Mouse (Mus musculus): Measurements from ENCODE around the gene Batf.

DNA sequence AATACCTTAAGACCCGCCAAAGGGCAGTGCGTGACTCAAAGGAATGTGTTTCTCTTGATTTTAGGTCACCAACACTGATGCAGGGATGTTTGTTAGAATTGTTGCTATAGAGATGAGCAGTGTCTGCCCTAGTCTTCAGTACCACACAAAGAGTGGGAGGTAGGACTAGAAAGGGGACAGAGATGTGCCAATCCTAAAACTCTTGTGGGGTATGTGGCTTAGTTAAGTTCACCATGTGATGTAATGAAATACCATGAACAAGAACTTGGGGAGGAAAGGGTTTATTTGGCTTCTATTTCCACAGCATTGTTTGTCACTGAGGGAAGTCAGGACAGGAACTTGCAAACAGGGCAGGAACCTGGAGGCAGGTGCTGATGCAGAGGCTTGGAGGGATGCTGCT, 26.1 kb downstream of the Batf start:
- no peak for TF ChIP-seq CTCF (conservative IDR thresholded peaks at IDR 0.05; ENCODE audit: low read length)
- TF ChIP-seq NANOG (IDR thresholded peaks at IDR 0.05; ENCODE audit: borderline replicate concordance, low read length): no peak

Measured in E14TG2a.4 (cell line).